9 mouse cellular contexts compared by ENCODE assay signal in genomic region chr9:43115431-43116133, GRCm38 (mm10). TPM values are rescaled to one million over a fixed set of nuclear protein-coding genes. Genes with fewer than 3 reads are reported as not detected.
DNase-seq lines count a peak whose midpoint lies in the region; ATAC-seq and TF ChIP-seq lines count a peak whose summit lies in the region.
"Had no signal": no experiment of that assay in that cellular context is flagged by ENCODE, and none has a peak within 500 bp of the region (broad histone marks: within the 10 kb centered on the region; RNA-seq: fewer than 3 reads in every experiment).

No protein-coding gene starts in this region.

- peak overlapping the region; percentile 84 for H3K4me2 ChIP-seq in kidney, embryonic 16.5 days (replicated peaks; ENCODE audit: low read depth, low read length)
- peak overlapping the region; percentile 82 for H3K4me2 ChIP-seq in neural tube, embryonic 14.5 days (ENCODE audit: low read depth, low read length)

- H3K9me3 ChIP-seq in kidney, embryonic 16.5 days (ENCODE audit: low read length), result no peaks in the 10 kb centered on the region
- H3K9me3 ChIP-seq in neural tube, embryonic 14.5 days (ENCODE audit: control insufficient read depth, low read length), result no peaks in the 10 kb centered on the region

- H3K36me3 ChIP-seq in kidney, embryonic 16.5 days (ENCODE audit: insufficient read depth, low read length), result peaks cover 11% of the 10 kb centered on the region; the same call in 1 of the 2 replicates
- peaks cover 9% of the 10 kb centered on the region for H3K36me3 ChIP-seq in neural tube, embryonic 14.5 days (ENCODE audit: control insufficient read depth, insufficient read depth, low read length)

- H3K27ac ChIP-seq in layer of hippocampus, adult 2 months, result peak overlapping the region; percentile 99
- H3K27ac ChIP-seq in kidney, embryonic 16.5 days (ENCODE audit: low read length), result peak overlapping the region; percentile 49; the same call in 1 of the 2 replicates
- H3K27ac ChIP-seq in neural tube, embryonic 14.5 days (ENCODE audit: low read depth, low read length), result peak overlapping the region; percentile 64
- H3K27ac ChIP-seq: macrophage had no signal

- no peak for TF ChIP-seq CTCF in layer of hippocampus, adult 2 months (conservative IDR thresholded peaks at IDR 0.05)

- H3K4me1 ChIP-seq in kidney, embryonic 16.5 days (ENCODE audit: insufficient read depth, low read length), result peaks cover 18% of the 10 kb centered on the region
- 0 out of 2 replicates have a peak, but pooled peaks cover 3% of the 10 kb centered on the region for H3K4me1 ChIP-seq in neural tube, embryonic 14.5 days (ENCODE audit: control insufficient read depth, insufficient read depth, low read length)

- peak overlapping the region; percentile 62 for H3K4me3 ChIP-seq in layer of hippocampus, adult 2 months
- H3K4me3 ChIP-seq in kidney, embryonic 16.5 days (ENCODE audit: low read length), result peak overlapping the region; percentile 85
- peak overlapping the region; percentile 97 for H3K4me3 ChIP-seq in neural tube, embryonic 14.5 days (ENCODE audit: low read depth, low read length)

- peak overlapping the region; percentile 86 for H3K9ac ChIP-seq in kidney, embryonic 16.5 days (replicated peaks; ENCODE audit: low read length)
- H3K9ac ChIP-seq in neural tube, embryonic 14.5 days (replicated peaks; ENCODE audit: low read depth, low read length), result peak overlapping the region; percentile 95

- 14% methylated on average over 12 of the region's 12 CpGs for WGBS in kidney, embryonic 16.5 days
- 16% methylated on average over 12 of the region's 12 CpGs for WGBS in neural tube, embryonic 14.5 days

- no peak for DNase-seq in layer of hippocampus, adult 2 months (ENCODE audit: low spot score in 2 of 2)
- no peak for DNase-seq in layer of hippocampus, adult 9-10 months (ENCODE audit: low spot score)
- no peak for DNase-seq in spleen, adult 18-20 months
- no peak for DNase-seq in spleen, adult 12 weeks (ENCODE audit: low spot score)
- no peak for DNase-seq in thymus, postnatal 14 days

- peak; percentile 22; the same call in 1 of the 2 replicates for ATAC-seq in erythroid progenitor cell, adult 5-6 weeks (replicated peaks; ENCODE audit: low FRiP score, poor library complexity, severe bottlenecking)
- ATAC-seq in kidney, embryonic 16.5 days (ENCODE audit: low FRiP score, low TSS enrichment), result 0 out of 2 replicates have a peak, but pooled peaks have one; percentile 53
- ATAC-seq in neural tube, embryonic 14.5 days (ENCODE audit: low read depth), result no peak

- H3K27me3 ChIP-seq in kidney, embryonic 16.5 days (ENCODE audit: insufficient read depth, low read length), result no peaks in the 10 kb centered on the region
- no peaks in the 10 kb centered on the region for H3K27me3 ChIP-seq in neural tube, embryonic 14.5 days (ENCODE audit: control insufficient read depth, insufficient read depth, low read length)

RNA-seq across cellular contexts. Expression of gene Tmem136, which starts 0.8 kb away (rescaled TPM):
- 10 to 100 TPM; 23.5 to 25.5 TPM for total RNA-seq in layer of hippocampus, adult 2 months (2021)
- 12.2 TPM in 1 of 2 replicates, not detected in the other for total RNA-seq in erythroid progenitor cell, adult 5-6 weeks (2015; ENCODE audit: low replicate concordance)
- 0.77 TPM in 1 of 2 replicates, not detected in the other for total RNA-seq in erythroid progenitor cell, adult 5-6 weeks (2017; ENCODE audit: low replicate concordance)
- 9.2 and 9.7 TPM in 2 replicates for polyA plus RNA-seq in kidney, embryonic 16.5 days (2015; fragmentation: Nextera tagmentation; extraction: Ambion mirVana)
- 11.8 and 14.6 TPM in 2 replicates for polyA plus RNA-seq in neural tube, embryonic 14.5 days (2014; fragmentation: Nextera tagmentation; extraction: Ambion mirVana)
- polyA plus RNA-seq: macrophage had no signal

RNA-seq across cellular contexts. Expression of gene Arhgef12, which starts 8.5 kb away (rescaled TPM):
- 100 to 1,000 TPM; 146 to 162 TPM for total RNA-seq in layer of hippocampus, adult 2 months (2021)
- total RNA-seq in erythroid progenitor cell, adult 5-6 weeks (2015; ENCODE audit: low replicate concordance), result 139 and 161 TPM in 2 replicates
- total RNA-seq in erythroid progenitor cell, adult 5-6 weeks (2017; ENCODE audit: low replicate concordance), result 204 and 206 TPM in 2 replicates
- polyA plus RNA-seq in kidney, embryonic 16.5 days (2015; fragmentation: Nextera tagmentation; extraction: Ambion mirVana), result 13.0 and 16.5 TPM in 2 replicates
- polyA plus RNA-seq in neural tube, embryonic 14.5 days (2014; fragmentation: Nextera tagmentation; extraction: Ambion mirVana), result 32.4 and 51.4 TPM in 2 replicates

Comparison
In these comparisons a context has a peak if more than half of its experiments do, and no peak if none do; other contexts are left out.
1. H3K27ac ChIP-seq: peak in every context shown above with its lines; median percentile 99 in layer of hippocampus, adult 2 months; 64 in neural tube, embryonic 14.5 days; 49 in kidney, embryonic 16.5 days.